Mouse (Mus musculus): ENCODE data around the gene Stfa3. TPM values are rescaled to one million over a fixed set of nuclear protein-coding genes. Genes with fewer than 3 reads are reported as not detected.
A peak's percentile ranks its signal among the peaks of the same experiment; 100 is the strongest.

Stfa3 gene
- polyA plus RNA-seq (2015; fragmentation: Nextera tagmentation; extraction: Ambion mirVana) = 213 and 228 TPM in 2 replicates

GRCm38 (mm10) chr16:36455342-36455802 lies at the start of gene Stfa3:
Gene Stfa3 (minus strand): TSS chr16:36455392.
- Histone ChIP-seq H3K27me3 (ENCODE audit: insufficient read depth, low read length) (no peaks in the 10 kb centered on the region), H3K36me3 (replicated peaks; ENCODE audit: insufficient read depth, low read length) (no peaks in the 10 kb centered on the region), H3K4me2 (ENCODE audit: low read depth, low read length) (0 out of 2 replicates have a peak within 1 kb of the TSS, but pooled peaks have one; percentile 3), H3K9me3 (ENCODE audit: low read length) (no peaks in the 10 kb centered on the region), H3K27ac (ENCODE audit: low read depth) (peak within 1 kb of the TSS; percentile 49), H3K9ac (replicated peaks) (no peak within 1 kb of the TSS), H3K4me1 (ENCODE audit: insufficient read depth) (no peaks in the 10 kb centered on the region), H3K4me3 (ENCODE audit: low read depth, low read length) (peak within 1 kb of the TSS; percentile 26)
- peak; percentile 20 for DNase-seq
- TF ChIP-seq EP300 (IDR thresholded peaks at IDR 0.05; ENCODE audit: low read depth) (peak; percentile 36; the same call in 1 of the 2 replicates), CTCF (IDR thresholded peaks at IDR 0.05; ENCODE audit: low read depth) (no peak)
- WGBS (ENCODE audit: insufficient replicate concordance) = 58% methylated on average over 4 of the region's 4 CpGs
- ATAC-seq = 0 out of 2 replicates have a peak, but pooled peaks have one; percentile 33

- Histone ChIP-seq H3K27me3 (ENCODE audit: insufficient read depth, low read length) (no peaks in the 10 kb centered on the region), H3K4me3 (ENCODE audit: low read depth, low read length) (no peak overlapping the region), H3K9me3 (ENCODE audit: low read length) (no peaks in the 10 kb centered on the region), H3K9ac (replicated peaks) (no peak overlapping the region), H3K4me1 (ENCODE audit: insufficient read depth) (no peaks in the 10 kb centered on the region), H3K36me3 (replicated peaks; ENCODE audit: insufficient read depth, low read length) (no peaks in the 10 kb centered on the region), H3K4me2 (ENCODE audit: low read depth, low read length) (no peak overlapping the region), H3K27ac (ENCODE audit: low read depth) (no peak overlapping the region)
- 42% methylated on average over 2 of the region's 2 CpGs for whole genome bisulfite sequencing (ENCODE audit: insufficient replicate concordance)
- ATAC-seq = no peak
- no peak for DNase-seq
- TF ChIP-seq CTCF (IDR thresholded peaks at IDR 0.05; ENCODE audit: low read depth) = no peak
- TF ChIP-seq EP300 (IDR thresholded peaks at IDR 0.05; ENCODE audit: low read depth) = no peak
Observed at GRCm38 (mm10) chr16:36502286-36502685, 47.1 kb upstream of the Stfa3 start.

GRCm38 (mm10) chr16:36492420-36492819 lies 37.2 kb upstream of the Stfa3 start:
- Histone ChIP-seq H3K4me3 (ENCODE audit: low read depth, low read length) (no peak overlapping the region), H3K9ac (replicated peaks) (no peak overlapping the region), H3K27me3 (ENCODE audit: insufficient read depth, low read length) (no peaks in the 10 kb centered on the region), H3K4me2 (ENCODE audit: low read depth, low read length) (no peak overlapping the region), H3K9me3 (ENCODE audit: low read length) (no peaks in the 10 kb centered on the region), H3K27ac (ENCODE audit: low read depth) (no peak overlapping the region), H3K36me3 (replicated peaks; ENCODE audit: insufficient read depth, low read length) (no peaks in the 10 kb centered on the region), H3K4me1 (ENCODE audit: insufficient read depth) (no peaks in the 10 kb centered on the region)
- ATAC-seq (no peak), DNase-seq (no peak)
- no peak for TF ChIP-seq EP300 (IDR thresholded peaks at IDR 0.05; ENCODE audit: low read depth)
- TF ChIP-seq CTCF (IDR thresholded peaks at IDR 0.05; ENCODE audit: low read depth) = no peak
- WGBS (ENCODE audit: insufficient replicate concordance) = 55% methylated on average over 1 of the region's 1 CpGs

- peak; percentile 46 for DNase-seq
- WGBS (ENCODE audit: insufficient replicate concordance) = 31% methylated on average over 9 of the region's 9 CpGs
Observed at GRCm38 (mm10) chr16:36476866-36477265, 21.7 kb upstream of the Stfa3 start.

DNA sequence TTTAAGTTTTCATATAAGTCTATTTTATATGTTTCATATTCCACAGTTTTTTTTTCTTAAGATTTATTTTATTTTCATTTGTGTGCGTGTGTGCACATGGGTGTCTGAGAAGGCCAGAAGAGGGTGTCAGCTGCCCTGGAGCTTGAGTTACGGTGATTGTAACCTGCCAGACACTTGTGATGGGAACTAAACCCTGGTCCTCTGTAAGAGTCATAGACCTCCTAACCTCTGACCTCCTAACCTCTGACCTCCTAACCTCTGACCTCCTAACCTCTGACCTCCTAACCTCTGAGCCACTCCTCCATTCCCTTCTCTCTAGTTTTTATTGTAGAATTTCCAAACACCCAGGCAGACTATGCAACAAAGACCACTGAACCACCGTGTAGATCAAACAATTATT lies 20.3 kb upstream of the Stfa3 start:
- no peaks in the 10 kb centered on the region for H3K27me3 ChIP-seq (ENCODE audit: insufficient read depth, low read length)
- no peaks in the 10 kb centered on the region for H3K4me1 ChIP-seq (ENCODE audit: insufficient read depth)
- no peak for ATAC-seq
- DNase-seq = no peak
- no peaks in the 10 kb centered on the region for H3K9me3 ChIP-seq (ENCODE audit: low read length)
- no peak overlapping the region for H3K27ac ChIP-seq (ENCODE audit: low read depth)
- 81% methylated on average over 3 of the region's 3 CpGs for WGBS (ENCODE audit: insufficient replicate concordance)
- no peak for TF ChIP-seq EP300 (IDR thresholded peaks at IDR 0.05; ENCODE audit: low read depth)
- no peak for TF ChIP-seq CTCF (IDR thresholded peaks at IDR 0.05; ENCODE audit: low read depth)
- no peak overlapping the region for H3K4me3 ChIP-seq (ENCODE audit: low read depth, low read length)
- no peak overlapping the region for H3K4me2 ChIP-seq (ENCODE audit: low read depth, low read length)
- H3K36me3 ChIP-seq (replicated peaks; ENCODE audit: insufficient read depth, low read length) = no peaks in the 10 kb centered on the region
- no peak overlapping the region for H3K9ac ChIP-seq (replicated peaks)

More at GRCm38 (mm10) chr16:36476866-36477265, 21.7 kb upstream of the Stfa3 start:
- Histone ChIP-seq H3K4me1 (ENCODE audit: insufficient read depth) (no peaks in the 10 kb centered on the region), H3K36me3 (replicated peaks; ENCODE audit: insufficient read depth, low read length) (no peaks in the 10 kb centered on the region), H3K9me3 (ENCODE audit: low read length) (no peaks in the 10 kb centered on the region), H3K27me3 (ENCODE audit: insufficient read depth, low read length) (no peaks in the 10 kb centered on the region), H3K4me2 (ENCODE audit: low read depth, low read length) (no peak overlapping the region), H3K4me3 (ENCODE audit: low read depth, low read length) (no peak overlapping the region), H3K9ac (replicated peaks) (no peak overlapping the region), H3K27ac (ENCODE audit: low read depth) (no peak overlapping the region)
- peak; percentile 59 for ATAC-seq
- no peak; the same call in 1 of the 2 replicates for TF ChIP-seq EP300 (IDR thresholded peaks at IDR 0.05; ENCODE audit: low read depth)
- no peak for TF ChIP-seq CTCF (IDR thresholded peaks at IDR 0.05; ENCODE audit: low read depth)

- Histone ChIP-seq H3K27ac (ENCODE audit: low read depth) (no peak overlapping the region), H3K9me3 (ENCODE audit: low read length) (no peaks in the 10 kb centered on the region), H3K36me3 (replicated peaks; ENCODE audit: insufficient read depth, low read length) (no peaks in the 10 kb centered on the region), H3K9ac (replicated peaks) (no peak overlapping the region), H3K4me3 (ENCODE audit: low read depth, low read length) (no peak overlapping the region), H3K27me3 (ENCODE audit: insufficient read depth, low read length) (no peaks in the 10 kb centered on the region), H3K4me1 (ENCODE audit: insufficient read depth) (no peaks in the 10 kb centered on the region), H3K4me2 (ENCODE audit: low read depth, low read length) (no peak overlapping the region)
- DNase-seq = no peak
- no peak for ATAC-seq
- TF ChIP-seq CTCF (IDR thresholded peaks at IDR 0.05; ENCODE audit: low read depth) = no peak
- no peak for TF ChIP-seq EP300 (IDR thresholded peaks at IDR 0.05; ENCODE audit: low read depth)
- 59% methylated on average over 2 of the region's 2 CpGs for WGBS (ENCODE audit: insufficient replicate concordance)
Observed at GRCm38 (mm10) chr16:36474849-36475248, 19.7 kb upstream of the Stfa3 start.
